Mouse (Mus musculus): ENCODE results near the gene Kars. TPM values are rescaled to one million over a fixed set of nuclear protein-coding genes. Genes with fewer than 3 reads are reported as not detected.
A peak's percentile ranks its signal among the peaks of the same experiment; 100 is the strongest.

Kars gene
- polyA plus RNA-seq (2012; rRNA removed): 68.3 and 79.5 TPM in 2 replicates

- peak; percentile 83 for DNase-seq (ENCODE audit: low read depth, low spot score)
- under 1% methylated on average over 61 of the region's 61 CpGs for WGBS
Observed at GRCm38 (mm10) chr8:112010997-112011815, at the start of gene Kars, which contains the start of gene Terf2ip. Gene Kars, minus strand, starts transcription at chr8:112011323. Gene Terf2ip, plus strand, starts transcription at chr8:112011398.

GRCm38 (mm10) chr8:112054456-112054855 lies 43.3 kb upstream of the Kars start:
- no peak for DNase-seq (ENCODE audit: low read depth, low spot score)

GRCm38 (mm10) chr8:112051537-112051936 lies 40.4 kb upstream of the Kars start:
- 73% methylated on average over 9 of the region's 9 CpGs for WGBS
- no peak for DNase-seq (ENCODE audit: low read depth, low spot score)

DNA sequence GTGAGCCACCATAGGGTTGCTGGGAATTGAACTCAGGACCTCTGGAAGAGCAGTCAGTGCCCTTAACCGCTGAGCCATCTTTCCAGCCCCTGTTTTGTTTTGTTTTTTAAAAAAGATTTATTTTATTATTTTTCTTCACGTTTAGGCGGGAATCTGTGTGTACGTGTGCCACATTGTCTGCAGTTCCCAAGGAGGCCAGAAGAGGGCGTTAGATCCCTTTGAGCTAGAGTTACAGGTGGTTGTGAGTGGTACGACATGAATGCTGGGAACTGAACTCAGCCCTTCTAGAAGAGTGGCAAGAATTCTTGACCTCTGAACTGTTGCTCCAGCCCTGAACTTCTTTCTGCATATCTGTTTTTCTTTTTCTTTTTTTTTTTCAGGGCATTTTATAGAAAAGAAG lies 38.9 kb upstream of the Kars start:
- 78% methylated on average over 6 of the region's 6 CpGs for WGBS
- DNase-seq (ENCODE audit: low read depth, low spot score): no peak

GRCm38 (mm10) chr8:112048293-112048692 lies 37.2 kb upstream of the Kars start:
- 69% methylated on average over 6 of the region's 6 CpGs for WGBS
- DNase-seq (ENCODE audit: low read depth, low spot score): no peak

DNA sequence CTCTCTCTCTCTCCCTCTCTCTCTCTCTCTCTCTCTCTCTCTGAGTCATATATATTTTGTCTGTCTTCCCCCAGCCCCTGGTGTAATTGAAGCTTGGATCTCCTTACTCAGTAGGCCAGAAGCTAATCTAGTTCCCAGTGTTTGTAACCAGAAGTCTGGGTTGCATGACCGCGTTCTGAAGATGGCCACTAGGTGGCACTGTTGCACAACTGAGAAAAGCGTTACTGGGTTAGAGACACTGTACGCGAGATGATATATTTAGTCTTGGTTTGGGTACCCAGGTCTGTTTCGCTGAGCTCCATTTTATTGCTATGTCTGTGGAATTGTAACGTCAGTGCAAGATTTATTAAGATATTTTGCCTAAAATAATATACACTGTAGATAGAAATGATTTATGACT lies 34.8 kb upstream of the Kars start:
- DNase-seq (ENCODE audit: low read depth, low spot score): peak; percentile 64
- 2% methylated on average over 7 of the region's 7 CpGs for WGBS

DNA sequence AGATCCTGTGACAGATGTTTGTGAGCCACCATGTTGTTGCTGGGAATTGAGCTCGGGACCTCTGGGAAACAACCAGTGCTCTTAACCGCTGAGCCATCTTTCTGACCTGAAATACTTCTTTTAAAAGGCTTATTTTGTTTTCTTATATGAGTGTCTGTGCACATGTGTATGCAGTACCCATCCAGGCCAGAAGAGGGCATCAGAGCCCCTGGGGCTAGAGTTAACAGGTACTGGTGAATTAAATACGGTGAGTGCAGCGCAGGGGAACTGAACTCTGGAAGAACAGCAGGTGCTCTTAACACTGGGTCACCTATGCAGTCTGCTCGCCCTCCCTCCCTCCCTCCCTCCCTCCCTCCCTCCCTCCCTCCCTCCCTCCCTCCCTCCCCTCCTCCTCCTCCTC lies 34.1 kb upstream of the Kars start:
- DNase-seq (ENCODE audit: low read depth, low spot score): no peak
- WGBS: 84% methylated on average over 5 of the region's 5 CpGs

DNA sequence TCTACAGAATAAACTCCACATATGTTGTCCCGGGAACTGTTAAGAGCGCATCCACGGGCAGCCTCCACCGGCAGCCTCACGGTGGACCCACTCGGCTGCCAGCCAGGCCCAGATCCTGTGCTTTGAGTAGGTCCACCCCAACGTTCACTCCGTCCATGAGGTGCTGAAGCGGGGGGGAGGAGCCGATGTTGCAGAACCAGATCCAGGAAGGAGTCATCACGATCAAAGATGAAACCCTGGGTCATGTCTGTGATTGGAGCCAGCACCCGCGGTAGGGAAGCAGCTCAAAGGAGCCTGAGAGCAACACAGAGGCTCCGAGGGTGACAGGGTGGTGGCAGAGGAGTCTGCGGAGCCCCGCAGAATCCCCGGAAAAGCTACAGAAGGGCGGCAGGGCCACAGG lies 26.4 kb upstream of the Kars start:
- no peak for DNase-seq (ENCODE audit: low read depth, low spot score)
- 78% methylated on average over 18 of the region's 18 CpGs for WGBS

DNA sequence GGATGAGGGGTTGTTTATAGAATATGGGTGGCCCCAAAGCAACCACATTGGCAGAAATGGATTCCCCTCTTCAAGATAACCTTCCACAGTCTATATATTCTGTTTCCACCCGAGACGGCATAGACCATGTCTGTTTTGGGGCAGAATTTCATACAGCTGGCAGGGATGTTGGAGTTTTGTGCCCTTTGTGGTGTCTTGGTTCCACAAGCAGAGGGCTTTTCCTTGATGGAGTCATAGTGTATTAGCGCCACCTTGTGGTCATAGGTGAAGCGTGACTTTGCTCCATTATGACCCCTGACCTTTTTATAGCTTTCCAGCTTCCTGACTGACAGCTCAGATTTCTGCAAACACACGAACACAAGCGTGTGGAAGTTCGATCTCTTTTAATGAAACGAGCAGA lies 23.5 kb upstream of the Kars start:
- peak; percentile 45 for DNase-seq (ENCODE audit: low read depth, low spot score)
- 11% methylated on average over 8 of the region's 8 CpGs for WGBS

GRCm38 (mm10) chr8:112033071-112033470 lies 21.9 kb upstream of the Kars start:
- no peak for DNase-seq (ENCODE audit: low read depth, low spot score)
- 71% methylated on average over 7 of the region's 7 CpGs for WGBS

GRCm38 (mm10) chr8:112030663-112031062 lies 19.5 kb upstream of the Kars start:
- 71% methylated on average over 6 of the region's 6 CpGs for WGBS

DNA sequence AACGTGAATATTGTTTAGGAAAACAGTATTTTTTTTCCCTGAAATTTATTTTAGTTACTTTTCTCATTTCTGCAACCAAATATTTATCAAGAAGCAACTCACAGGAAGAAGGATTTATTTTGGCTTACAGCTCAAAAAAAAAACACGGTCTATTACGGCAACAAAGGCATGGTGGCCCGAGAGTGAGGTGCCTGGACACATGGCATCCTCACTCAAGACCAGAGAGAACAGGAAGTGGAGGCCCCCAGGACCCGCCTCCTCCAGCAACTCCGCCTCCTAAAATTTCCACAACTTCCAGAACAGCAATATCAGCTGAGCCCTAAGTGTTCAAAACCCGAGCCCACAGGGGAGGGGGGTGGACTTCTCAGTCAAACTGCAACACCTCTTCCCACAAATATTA lies 18.3 kb upstream of the Kars start:
- DNase-seq (ENCODE audit: low read depth, low spot score): no peak
- 71% methylated on average over 7 of the region's 7 CpGs for WGBS

More at GRCm38 (mm10) chr8:112030663-112031062, 19.5 kb upstream of the Kars start:
- DNase-seq (ENCODE audit: low read depth, low spot score): no peak

GRCm38 (mm10) chr8:112014936-112015335 lies 3.8 kb upstream of the Kars start, which contains the start of gene Gm6793:
Gene Gm6793, minus strand, starts transcription at chr8:112015036.
- WGBS: 94% methylated on average over 11 of the region's 11 CpGs
- no peak for DNase-seq (ENCODE audit: low read depth, low spot score)

DNA sequence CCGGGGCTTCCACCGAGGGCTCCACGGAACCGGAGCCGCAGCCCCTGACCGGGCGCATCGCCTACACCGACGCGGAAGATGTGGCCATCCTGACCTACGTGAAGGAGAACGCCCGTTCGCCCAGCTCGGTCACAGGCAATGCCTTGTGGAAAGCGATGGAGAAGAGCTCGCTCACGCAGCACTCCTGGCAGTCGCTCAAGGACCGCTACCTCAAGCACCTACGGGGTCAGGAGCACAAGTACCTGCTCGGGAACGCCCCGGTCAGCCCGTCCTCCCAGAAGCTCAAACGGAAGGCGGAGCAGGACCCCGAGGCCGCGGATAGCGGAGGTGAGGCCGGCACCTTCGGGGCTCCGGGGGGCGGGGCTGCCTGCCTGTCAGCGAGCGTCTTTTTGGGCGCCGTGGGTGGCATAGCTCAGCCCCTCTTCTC lies 706 bp upstream of the Kars start:
- DNase-seq (ENCODE audit: low read depth, low spot score): no peak

DNA sequence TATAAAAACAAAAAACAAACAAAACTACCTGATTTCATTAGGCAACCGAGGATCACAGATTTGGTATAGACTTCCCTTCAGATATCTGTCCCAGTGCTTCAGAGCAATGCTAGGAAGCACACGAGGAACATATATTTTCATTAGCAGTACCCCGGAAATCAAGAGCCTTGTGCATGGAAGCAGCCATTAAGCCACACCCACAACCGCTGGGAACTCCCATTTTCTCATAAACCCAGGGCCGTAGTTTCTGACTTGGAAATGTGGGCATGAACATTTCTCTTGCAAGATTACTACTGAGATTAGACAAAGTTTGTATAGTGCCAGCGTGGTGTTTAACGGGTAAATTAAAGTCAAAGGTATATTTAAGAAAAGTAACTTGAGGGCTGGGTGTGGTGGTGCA lies 1.6 kb downstream of the Kars start:
- DNase-seq (ENCODE audit: low read depth, low spot score): no peak
- 62% methylated on average over 7 of the region's 7 CpGs for WGBS

More for the DNA sequence above, 706 bp upstream of the Kars start:
- under 1% methylated on average over 40 of the region's 40 CpGs for WGBS

GRCm38 (mm10) chr8:112007669-112008068 lies 3.5 kb downstream of the Kars start:
- DNase-seq (ENCODE audit: low read depth, low spot score): no peak
- WGBS: 73% methylated on average over 2 of the region's 2 CpGs

DNA sequence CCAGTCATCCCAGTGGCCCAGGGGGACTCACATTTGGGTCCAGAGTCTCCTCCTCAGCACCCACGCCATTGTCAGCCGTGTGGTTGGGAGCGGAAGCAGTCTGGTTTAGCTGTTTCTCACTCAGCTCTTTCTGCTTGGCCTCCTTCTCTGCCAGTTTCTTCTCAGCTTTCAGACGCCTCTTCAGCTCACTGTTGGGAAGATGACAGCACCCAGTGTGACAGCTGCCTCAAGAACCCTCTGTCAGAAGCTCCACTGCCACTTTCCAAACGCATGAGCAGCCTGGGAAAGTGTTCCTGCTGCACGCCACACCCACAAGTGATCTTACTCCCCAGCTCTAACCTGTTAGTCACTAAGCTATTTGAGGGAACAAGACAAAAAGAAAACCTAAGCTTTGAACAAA lies 5.5 kb downstream of the Kars start:
- 91% methylated on average over 6 of the region's 6 CpGs for WGBS

DNA sequence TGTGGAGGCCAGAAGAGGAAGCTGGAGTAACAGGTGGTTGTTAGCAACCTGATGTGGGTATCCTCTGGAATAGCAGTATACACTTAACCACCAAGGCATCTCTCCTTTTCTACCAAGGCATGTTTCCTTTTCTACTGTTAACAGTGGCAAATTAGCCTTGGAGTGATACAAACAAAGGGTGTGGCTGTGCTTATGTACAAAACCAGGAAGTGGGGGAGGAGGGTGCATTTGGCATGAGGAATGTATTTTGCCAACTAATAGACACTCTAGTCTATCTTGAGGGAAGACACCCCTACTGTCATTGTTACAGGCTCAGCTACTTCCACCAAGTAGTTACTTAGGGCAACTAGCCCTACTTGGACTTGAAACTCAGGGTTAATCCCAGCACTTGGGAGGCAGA lies 6.4 kb downstream of the Kars start:
- DNase-seq (ENCODE audit: low read depth, low spot score): no peak

More for the DNA sequence above, 5.5 kb downstream of the Kars start:
- DNase-seq (ENCODE audit: low read depth, low spot score): no peak

DNA sequence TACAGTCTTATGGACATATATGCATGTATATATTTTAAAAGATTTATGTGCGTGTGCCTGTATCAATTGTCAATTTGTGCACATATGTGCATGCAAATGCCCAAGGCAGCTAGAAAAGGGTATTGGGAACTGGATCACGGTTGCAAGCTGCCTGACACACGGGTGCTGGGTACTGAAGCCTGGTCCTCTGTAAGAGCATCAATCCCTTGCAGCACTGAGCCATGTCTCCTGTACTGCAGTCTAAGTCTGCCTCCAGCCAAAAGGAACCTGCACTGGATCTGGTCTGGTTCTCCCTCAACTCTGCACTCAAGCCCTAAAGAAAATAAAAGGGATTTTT lies 18.5 kb downstream of the Kars start:
- 53% methylated on average over 3 of the region's 3 CpGs for WGBS
- no peak for DNase-seq (ENCODE audit: low read depth, low spot score)

DNA sequence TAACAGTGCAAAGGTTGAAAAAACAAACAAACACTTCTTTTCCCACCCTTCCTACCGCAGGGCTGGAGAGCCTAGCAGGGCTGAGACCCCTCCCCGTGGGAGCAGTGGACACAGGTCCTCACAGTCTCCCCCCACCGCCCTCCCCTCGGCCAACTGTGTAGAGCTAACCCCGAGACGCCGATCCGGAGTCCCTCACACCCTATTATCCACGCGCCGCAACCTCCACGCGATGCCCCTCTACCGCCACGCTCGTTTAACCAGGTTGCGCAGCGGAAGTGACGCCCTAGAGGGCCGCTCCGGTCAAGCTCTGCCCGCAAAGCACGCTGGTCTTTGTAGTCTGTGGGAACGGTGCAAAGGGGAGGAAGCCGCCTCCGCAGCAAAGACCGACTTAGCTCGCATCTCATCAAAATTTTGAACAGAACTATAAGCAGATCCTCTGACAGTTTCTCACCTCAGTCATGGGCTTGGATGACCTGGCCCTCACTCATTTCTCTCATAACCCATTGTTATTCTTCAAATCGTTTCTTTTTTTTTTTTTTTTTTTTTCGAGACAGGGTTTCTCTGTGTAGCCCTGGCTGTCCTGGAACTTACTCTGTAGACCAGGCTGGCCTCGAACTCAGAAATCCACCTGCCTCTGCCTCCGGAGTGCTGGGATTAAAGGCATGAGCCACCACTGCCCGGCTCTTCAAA lies 19.0 kb downstream of the Kars start, which contains the start of gene Adat1:
Gene Adat1 (minus strand): TSS at position 290 of the 690 bp plus-strand sequence.
- 2% methylated on average over 33 of the region's 33 CpGs for WGBS
- peak; percentile 85 for DNase-seq (ENCODE audit: low read depth, low spot score)

DNA sequence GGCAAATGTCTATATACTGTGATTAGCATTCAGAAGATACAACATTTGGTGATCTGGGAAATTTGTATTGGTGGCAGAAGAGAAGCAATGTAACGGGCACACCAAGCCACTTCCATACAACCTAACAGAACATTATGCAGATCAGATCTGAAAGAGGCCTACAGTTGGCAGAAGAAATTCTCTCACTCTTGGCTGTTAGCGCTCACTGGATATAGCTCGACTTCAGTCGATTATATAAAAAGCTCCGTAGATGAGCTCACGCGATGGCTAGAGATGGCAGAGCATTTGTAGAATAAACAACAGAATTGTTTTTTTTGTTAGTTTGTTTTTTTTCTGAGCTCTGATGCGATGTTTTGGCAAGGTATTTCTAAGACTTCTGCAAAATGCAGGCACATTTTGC lies 19.8 kb downstream of the Kars start:
- WGBS: 42% methylated on average over 8 of the region's 8 CpGs
- no peak for DNase-seq (ENCODE audit: low read depth, low spot score)

Measured in large intestine, adult 2 months (tissue).